Mouse (Mus musculus): Measurements from ENCODE around the gene Mybph. TPM values are rescaled to one million over a fixed set of nuclear protein-coding genes. Genes with fewer than 3 reads are reported as not detected.

Gene Mybph
- polyA plus RNA-seq (2017; shearing (Covaris generic)), result not detected

GRCm38 (mm10) chr1:134193126-134193525 lies at the start of gene Mybph:
Mybph (plus strand) TSS chr1:134193448.

DNA sequence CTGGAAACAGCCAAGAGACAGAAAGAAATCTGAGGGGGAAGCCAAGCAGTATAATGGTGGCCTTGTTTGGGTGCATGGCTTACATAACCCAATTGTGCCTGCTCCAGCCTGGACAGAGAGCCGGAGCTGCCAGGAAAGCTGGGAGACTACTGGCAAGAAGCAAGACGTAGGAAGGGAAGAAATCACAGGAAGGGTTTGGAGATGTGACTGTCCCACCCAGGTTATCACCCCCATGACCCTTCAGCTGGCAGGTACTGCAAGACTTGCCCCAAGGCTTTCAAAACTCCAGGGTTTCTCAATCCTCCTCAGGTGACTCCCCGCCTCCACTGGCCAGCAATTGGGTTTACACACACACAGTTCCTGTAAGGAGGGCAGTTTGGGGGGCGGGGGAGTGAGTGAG lies 11.2 kb upstream of the Mybph start, which contains the start of gene Chil1:
Gene Chil1 (plus strand): TSS at position 152 of the 400 bp plus-strand sequence.

DNA sequence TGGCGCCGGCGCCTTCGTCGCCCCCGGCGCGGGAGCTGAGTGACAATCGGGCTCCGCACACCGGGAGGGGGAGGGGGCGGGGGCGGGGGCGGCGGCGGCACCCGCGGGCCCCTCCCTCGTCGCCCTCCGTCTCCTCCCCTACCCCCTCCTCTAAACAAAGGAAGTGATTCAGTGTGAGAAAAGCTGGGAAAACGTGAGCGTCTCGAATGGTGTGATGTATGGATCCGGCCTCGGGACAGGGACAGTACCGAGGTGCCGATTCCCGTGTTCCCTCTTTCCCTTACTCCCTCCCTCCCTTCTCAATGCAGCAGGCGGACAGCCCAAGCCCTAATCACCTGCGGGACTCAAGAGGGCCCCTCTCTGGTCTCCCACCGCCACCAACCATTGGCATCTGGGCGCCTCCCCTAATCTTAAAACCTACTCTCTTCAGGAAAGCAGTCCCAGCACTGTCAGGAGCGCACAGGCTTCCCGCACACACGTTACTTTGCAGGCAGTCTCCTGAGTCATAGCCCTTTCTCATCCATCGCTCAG lies 42.2 kb downstream of the Mybph start, which contains the start of gene Adora1:
Gene Adora1 (minus strand): TSS at position 41 of the 531 bp plus-strand sequence.

Other genes with a start within 250 kb of the Mybph start
- gene Fmod, start 156.2 kb upstream of the Mybph start, polyA plus RNA-seq (2017; shearing (Covaris generic)), result not detected
- gene Btg2, start 114.3 kb upstream of the Mybph start, polyA plus RNA-seq (2017; shearing (Covaris generic)), result 229 TPM
- not detected for gene Chit1, start 82.2 kb upstream of the Mybph start, polyA plus RNA-seq (2017; shearing (Covaris generic))
- gene Chil1, start 11.3 kb upstream of the Mybph start, polyA plus RNA-seq (2017; shearing (Covaris generic)), result not detected
- not detected for gene Adora1, start 42.0 kb downstream of the Mybph start, polyA plus RNA-seq (2017; shearing (Covaris generic))
- gene Myog, start 96.5 kb downstream of the Mybph start, polyA plus RNA-seq (2017; shearing (Covaris generic)), result not detected
- gene Ppfia4, start 139.5 kb downstream of the Mybph start, polyA plus RNA-seq (2017; shearing (Covaris generic)), result 0.17 TPM
- 56.0 TPM for gene Tmem183a, start 168.5 kb downstream of the Mybph start, polyA plus RNA-seq (2017; shearing (Covaris generic))
- not detected for gene 4933406M09Rik, start 192.5 kb downstream of the Mybph start, polyA plus RNA-seq (2017; shearing (Covaris generic))
- gene Cyb5r1, start 212.1 kb downstream of the Mybph start, polyA plus RNA-seq (2017; shearing (Covaris generic)), result 26.4 TPM
- 35.4 TPM for gene Adipor1, start 221.9 kb downstream of the Mybph start, polyA plus RNA-seq (2017; shearing (Covaris generic))

Measured in activated CD4-positive, CD25-positive, alpha-beta regulatory T cell, adult 9 weeks (primary cell).